Mouse (Mus musculus) kidney, embryonic 16.5 days (tissue): ENCODE results near the gene Plppr3. TPM values are rescaled to one million over a fixed set of nuclear protein-coding genes. Genes with fewer than 3 reads are reported as not detected.
A peak's percentile ranks its signal among the peaks of the same experiment; 100 is the strongest.

ENCODE experiments used
- ATAC-seq: fragments of 200-750 bp; cut with Nextera tagmentation; 2 replicates; pipeline ENCODE4 v1.8.0; 2017; ENCODE audit warnings: moderate TSS enrichment; ENCODE audit not compliant: low FRiP score, low TSS enrichment
- H3K27ac ChIP-seq: fragments of 300-500 bp; sonication (generic); 2 replicates; pipeline ENCODE4 v1.5.1; 2014; ENCODE audit warnings: low read length
- H3K27me3 ChIP-seq: fragments of 300-500 bp; sonication (generic); 2 replicates; pipeline ENCODE4 v1.6.1; 2014; ENCODE audit warnings: low read length, control low read depth, mixed read lengths; ENCODE audit not compliant: insufficient read depth
- H3K36me3 ChIP-seq: fragments of 300-500 bp; sonication (generic); 2 replicates; pipeline ENCODE4 v1.6.1; 2014; ENCODE audit warnings: low read length, control low read depth, mixed read lengths; ENCODE audit not compliant: insufficient read depth
- H3K4me1 ChIP-seq: fragments of 300-500 bp; sonication (generic); 2 replicates; pipeline ENCODE4 v1.6.1; 2014; ENCODE audit warnings: low read length, control low read depth, mixed read lengths; ENCODE audit not compliant: insufficient read depth
- H3K4me2 ChIP-seq: fragments of 300-500 bp; sonication (generic); replicated peaks from 2 replicates; pipeline ENCODE4 v1.6.1; 2014; ENCODE audit warnings: low read depth, low read length
- H3K4me3 ChIP-seq: fragments of 300-500 bp; sonication (generic); 2 replicates; pipeline ENCODE4 v1.5.1; 2014; ENCODE audit warnings: mild to moderate bottlenecking, low read length
- H3K9ac ChIP-seq: fragments of 300-500 bp; sonication (generic); replicated peaks from 2 replicates; pipeline ENCODE4 v1.6.1; 2014; ENCODE audit warnings: low read length
- H3K9me3 ChIP-seq: fragments of 300-500 bp; sonication (generic); 2 replicates; pipeline ENCODE4 v1.6.1; 2016; ENCODE audit warnings: low read length, control low read depth
- WGBS: fragments of 180-500 bp; shearing (Covaris S2); extraction: QIAGEN DNeasy Blood & Tissue Kit; methylation state at CpG from one replicate; pipeline ENCODE4 v1.1.7; 2014; 5-methylcytosine and 5-hydroxymethylcytosine counted together
- polyA plus RNA-seq: library from polyadenylated mRNA; unstranded; fragments of >200 nt; fragmentation: Nextera tagmentation; extraction: Ambion mirVana; gene quantifications from 2 replicates; pipeline ENCODE4 v1.2.1, GENCODE M21; 2015

The Plppr3 gene
- polyA plus RNA-seq, 1 experiment from 2014 or later: 72.7 TPM

- H3K27me3 ChIP-seq: no peaks in the 10 kb centered on the region
- peak overlapping the region; percentile 68 for H3K27ac ChIP-seq
- H3K4me1 ChIP-seq: peaks cover 63% of the 10 kb centered on the region
- peak; percentile 29; the same call in 1 of the 2 replicates for ATAC-seq
- no peak overlapping the region for H3K4me3 ChIP-seq
- no peak overlapping the region for H3K4me2 ChIP-seq
- H3K36me3 ChIP-seq: peaks cover 77% of the 10 kb centered on the region
- H3K9me3 ChIP-seq: no peaks in the 10 kb centered on the region
- WGBS: 49% methylated on average over 25 of the region's 25 CpGs
- H3K9ac ChIP-seq: 0 out of 2 replicates have a peak overlapping the region, but pooled peaks have one; percentile 11
Measured at GRCm38 (mm10) chr10:79861230-79862048, 13.0 kb downstream of the Plppr3 start.

GRCm38 (mm10) chr10:79860079-79860911 lies 14.1 kb downstream of the Plppr3 start:
- Histone ChIP-seq H3K4me2 (no peak overlapping the region), H3K4me3 (no peak overlapping the region), H3K4me1 (peaks cover 66% of the 10 kb centered on the region), H3K27ac (peak overlapping the region; percentile 68), H3K36me3 (peaks cover 80% of the 10 kb centered on the region), H3K9me3 (no peaks in the 10 kb centered on the region), H3K27me3 (no peaks in the 10 kb centered on the region), H3K9ac (0 out of 2 replicates have a peak overlapping the region, but pooled peaks have one; percentile 11)
- ATAC-seq: no peak
- WGBS: 85% methylated on average over 26 of the region's 26 CpGs

GRCm38 (mm10) chr10:79859116-79859515 lies 15.3 kb downstream of the Plppr3 start:
- no peak overlapping the region for H3K27ac ChIP-seq
- ATAC-seq: no peak
- WGBS: 64% methylated on average over 11 of the region's 11 CpGs
- no peaks in the 10 kb centered on the region for H3K27me3 ChIP-seq
- H3K4me3 ChIP-seq: no peak overlapping the region
- peaks cover 62% of the 10 kb centered on the region for H3K4me1 ChIP-seq
- peaks cover 71% of the 10 kb centered on the region for H3K36me3 ChIP-seq
- H3K9me3 ChIP-seq: no peaks in the 10 kb centered on the region
- 0 out of 2 replicates have a peak overlapping the region, but pooled peaks have one; percentile 11 for H3K9ac ChIP-seq
- no peak overlapping the region for H3K4me2 ChIP-seq

GRCm38 (mm10) chr10:79858416-79859074 lies 15.9 kb downstream of the Plppr3 start:
- Histone ChIP-seq H3K36me3 (peaks cover 67% of the 10 kb centered on the region), H3K27ac (peak overlapping the region; percentile 100; the same call in 1 of the 2 replicates), H3K9me3 (no peaks in the 10 kb centered on the region), H3K4me1 (peaks cover 62% of the 10 kb centered on the region), H3K4me3 (peak overlapping the region; percentile 98), H3K27me3 (no peaks in the 10 kb centered on the region), H3K4me2 (peak overlapping the region; percentile 100), H3K9ac (peak overlapping the region; percentile 100)
- WGBS: 43% methylated on average over 17 of the region's 17 CpGs
- no peak for ATAC-seq

GRCm38 (mm10) chr10:79857894-79858293 lies 16.5 kb downstream of the Plppr3 start:
- WGBS: 57% methylated on average over 2 of the region's 2 CpGs
- peaks cover 60% of the 10 kb centered on the region for H3K36me3 ChIP-seq
- H3K4me2 ChIP-seq: peak overlapping the region; percentile 100
- peaks cover 66% of the 10 kb centered on the region for H3K4me1 ChIP-seq
- peak overlapping the region; percentile 100 for H3K9ac ChIP-seq
- H3K9me3 ChIP-seq: no peaks in the 10 kb centered on the region
- no peaks in the 10 kb centered on the region for H3K27me3 ChIP-seq
- peak overlapping the region; percentile 100 for H3K27ac ChIP-seq
- peak overlapping the region; percentile 98 for H3K4me3 ChIP-seq
- ATAC-seq: no peak

GRCm38 (mm10) chr10:79857452-79857811 lies 17.0 kb downstream of the Plppr3 start:
- Histone ChIP-seq H3K4me2 (peak overlapping the region; percentile 100), H3K27ac (peak overlapping the region; percentile 100), H3K9me3 (no peaks in the 10 kb centered on the region), H3K36me3 (peaks cover 56% of the 10 kb centered on the region), H3K27me3 (no peaks in the 10 kb centered on the region), H3K4me1 (peaks cover 69% of the 10 kb centered on the region), H3K9ac (peak overlapping the region; percentile 100), H3K4me3 (peak overlapping the region; percentile 98)
- WGBS: 14% methylated on average over 4 of the region's 4 CpGs
- no peak for ATAC-seq

- peaks cover 71% of the 10 kb centered on the region for H3K4me1 ChIP-seq
- no peaks in the 10 kb centered on the region for H3K9me3 ChIP-seq
- peak overlapping the region; percentile 100 for H3K9ac ChIP-seq
- peak overlapping the region; percentile 98 for H3K4me3 ChIP-seq
- peak overlapping the region; percentile 100 for H3K4me2 ChIP-seq
- H3K27me3 ChIP-seq: no peaks in the 10 kb centered on the region
- 16% methylated on average over 7 of the region's 7 CpGs for WGBS
- peaks cover 50% of the 10 kb centered on the region for H3K36me3 ChIP-seq
- peak overlapping the region; percentile 100 for H3K27ac ChIP-seq
- no peak for ATAC-seq
Measured at GRCm38 (mm10) chr10:79856704-79857451, 17.6 kb downstream of the Plppr3 start.

- Histone ChIP-seq H3K4me1 (peaks cover 71% of the 10 kb centered on the region), H3K4me2 (peak overlapping the region; percentile 100), H3K9me3 (no peaks in the 10 kb centered on the region), H3K9ac (peak overlapping the region; percentile 100), H3K36me3 (peaks cover 45% of the 10 kb centered on the region), H3K4me3 (peak overlapping the region; percentile 98), H3K27me3 (no peaks in the 10 kb centered on the region), H3K27ac (peak overlapping the region; percentile 100)
- 16% methylated on average over 6 of the region's 6 CpGs for WGBS
- no peak for ATAC-seq
Measured at GRCm38 (mm10) chr10:79856280-79856679, 18.2 kb downstream of the Plppr3 start.
